ENCODE assay signal across 27 mouse cellular contexts in the genomic region with DNA sequence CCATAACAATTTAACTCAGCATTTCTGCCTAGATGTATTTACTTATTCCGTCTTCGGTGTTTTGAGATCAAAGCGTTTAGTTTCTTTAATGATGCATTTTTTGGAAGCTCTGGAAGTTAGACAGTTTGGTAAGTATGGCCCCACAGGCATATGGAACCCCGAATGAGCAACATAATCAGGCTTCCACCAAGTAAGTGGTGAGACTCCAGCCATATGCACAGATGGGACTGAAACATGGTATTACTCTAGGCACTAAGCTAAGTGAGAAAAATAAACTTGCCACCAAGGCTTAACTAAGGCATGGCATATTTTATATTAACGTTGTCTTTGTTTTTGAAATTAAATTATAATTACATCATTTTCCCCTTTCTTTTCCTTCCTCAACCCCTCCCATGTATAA.
DNase-seq lines count a peak whose midpoint lies in the region; ATAC-seq lines count a peak whose summit lies in the region.
"Had no signal": no experiment of that assay in that cellular context is flagged by ENCODE, and none has a peak within 500 bp of the region (broad histone marks: within the 10 kb centered on the region; RNA-seq: fewer than 3 reads in every experiment).

No protein-coding gene starts in this region.

- no peak overlapping the region for H3K27ac ChIP-seq in forebrain, embryonic 14.5 days (ENCODE audit: low read depth, low read length)
- no peak overlapping the region for H3K27ac ChIP-seq in forebrain, embryonic 12.5 days
- H3K27ac ChIP-seq in midbrain, embryonic 10.5 days (replicated peaks): no peak overlapping the region
- H3K27ac ChIP-seq: embryonic facial prominence, embryonic 12.5 days; embryonic facial prominence, embryonic 15.5 days; gastrocnemius, adult 2 months; hindbrain, embryonic 10.5 days; hindbrain, embryonic 13.5 days; intestine, embryonic 15.5 days had no signal

- no peaks in the 10 kb centered on the region for H3K27me3 ChIP-seq in forebrain, embryonic 14.5 days (replicated peaks; ENCODE audit: control insufficient read depth, insufficient read depth, low read length)
- no peaks in the 10 kb centered on the region for H3K27me3 ChIP-seq in forebrain, embryonic 12.5 days
- H3K27me3 ChIP-seq in midbrain, embryonic 10.5 days (ENCODE audit: low read depth, poor library complexity, severe bottlenecking): no peaks in the 10 kb centered on the region
- H3K27me3 ChIP-seq: CH12.LX; embryonic facial prominence, embryonic 12.5 days; embryonic facial prominence, embryonic 15.5 days; hindbrain, embryonic 13.5 days; intestine, embryonic 15.5 days; Patski had no signal

- 79% methylated on average over 5 of the region's 5 CpGs for WGBS in forebrain, embryonic 14.5 days
- 94% methylated on average over 5 of the region's 5 CpGs for WGBS in forebrain, embryonic 12.5 days
- WGBS in midbrain, embryonic 10.5 days: 94% methylated on average over 5 of the region's 5 CpGs

- H3K36me3 ChIP-seq in forebrain, embryonic 14.5 days (ENCODE audit: control insufficient read depth, insufficient read depth, low read length): no peaks in the 10 kb centered on the region
- no peaks in the 10 kb centered on the region for H3K36me3 ChIP-seq in forebrain, embryonic 12.5 days (replicated peaks)
- H3K36me3 ChIP-seq in midbrain, embryonic 10.5 days: no peaks in the 10 kb centered on the region
- H3K36me3 ChIP-seq: embryonic facial prominence, embryonic 12.5 days; embryonic facial prominence, embryonic 15.5 days; G1E; hindbrain, embryonic 10.5 days; hindbrain, embryonic 13.5 days; intestine, embryonic 15.5 days had no signal

- no peak overlapping the region for H3K9ac ChIP-seq in forebrain, embryonic 14.5 days (ENCODE audit: low read length)
- H3K9ac ChIP-seq in forebrain, embryonic 12.5 days: no peak overlapping the region
- H3K9ac ChIP-seq: embryonic facial prominence, embryonic 12.5 days; embryonic facial prominence, embryonic 15.5 days; hindbrain, embryonic 13.5 days; intestine, embryonic 15.5 days had no signal

- H3K4me1 ChIP-seq in forebrain, embryonic 14.5 days (ENCODE audit: control insufficient read depth, insufficient read depth, low read length): no peaks in the 10 kb centered on the region
- H3K4me1 ChIP-seq in forebrain, embryonic 12.5 days: no peaks in the 10 kb centered on the region
- H3K4me1 ChIP-seq in midbrain, embryonic 10.5 days: no peaks in the 10 kb centered on the region
- H3K4me1 ChIP-seq: embryonic facial prominence, embryonic 12.5 days; embryonic facial prominence, embryonic 15.5 days; hindbrain, embryonic 10.5 days; hindbrain, embryonic 13.5 days; intestine, embryonic 15.5 days had no signal

- no peaks in the 10 kb centered on the region for H3K9me3 ChIP-seq in forebrain, embryonic 14.5 days (replicated peaks; ENCODE audit: control insufficient read depth, low read length)
- no peaks in the 10 kb centered on the region for H3K9me3 ChIP-seq in forebrain, embryonic 12.5 days
- no peaks in the 10 kb centered on the region for H3K9me3 ChIP-seq in midbrain, embryonic 10.5 days (replicated peaks)
- H3K9me3 ChIP-seq: embryonic facial prominence, embryonic 12.5 days; embryonic facial prominence, embryonic 15.5 days; hindbrain, embryonic 10.5 days; hindbrain, embryonic 13.5 days; intestine, embryonic 15.5 days had no signal

- no peak for ATAC-seq in forebrain, embryonic 14.5 days
- ATAC-seq in forebrain, embryonic 12.5 days (ENCODE audit: low FRiP score): no peak
- ATAC-seq: hindbrain, embryonic 16.5 days; intestine, embryonic 15.5 days; Patski had no signal

- no peak overlapping the region for H3K4me3 ChIP-seq in forebrain, embryonic 14.5 days (ENCODE audit: low read depth, low read length)
- H3K4me3 ChIP-seq in forebrain, embryonic 12.5 days (replicated peaks): no peak overlapping the region
- no peak overlapping the region for H3K4me3 ChIP-seq in midbrain, embryonic 10.5 days
- H3K4me3 ChIP-seq: embryonic facial prominence, embryonic 12.5 days; embryonic facial prominence, embryonic 15.5 days; gastrocnemius, adult 2 months; hindbrain, embryonic 10.5 days; hindbrain, embryonic 13.5 days; intestine, embryonic 15.5 days had no signal

- H3K4me2 ChIP-seq in forebrain, embryonic 14.5 days (ENCODE audit: low read length): no peak overlapping the region
- no peak overlapping the region for H3K4me2 ChIP-seq in forebrain, embryonic 12.5 days
- H3K4me2 ChIP-seq: embryonic facial prominence, embryonic 12.5 days; embryonic facial prominence, embryonic 15.5 days; heart, embryonic 11.5 days; hindbrain, embryonic 13.5 days; intestine, embryonic 15.5 days had no signal

- peak; percentile 38 for DNase-seq in forebrain, embryonic 14.5 days (ENCODE audit: low spot score)
- DNase-seq in brain, adult 2 months (ENCODE audit: low read depth, low spot score): peak; percentile 17
- peak; percentile 50 for DNase-seq in brain, embryonic 18.5 days (ENCODE audit: low read depth, low spot score)
- DNase-seq in midbrain, embryonic 10.5 days (ENCODE audit: low spot score): no peak
- DNase-seq in frontal cortex, postnatal 36 days (ENCODE audit: low spot score in 2 of 2): no peak
- DNase-seq: adrenal gland, postnatal 10 days; adrenal gland, postnatal 36 days; B cell, adult 2 months; cerebellum, adult 18-20 months; cerebellum, adult 9-10 months; cerebellum, postnatal 14 days; gastrocnemius, adult 2 months; gastrocnemius, postnatal 14 days; heart, adult 11 months; kidney, adult 11 months; kidney, adult 8-10 months had no signal

Comparison
In these comparisons a context has a peak if more than half of its experiments do, and no peak if none do; other contexts are left out.
1. DNase-seq: peak in forebrain, embryonic 14.5 days (single experiment), brain, adult 2 months (single experiment) and brain, embryonic 18.5 days (single experiment); none in midbrain, embryonic 10.5 days (single experiment) and frontal cortex, postnatal 36 days (0 of 2).